Mouse (Mus musculus): ENCODE measurements around the gene Kcnd3.

GRCm38 (mm10) chr3:105570818-105571217 lies 118.7 kb downstream of the Kcnd3 start:
- TF ChIP-seq CTCF (IDR thresholded peaks at IDR 0.05; ENCODE audit: low read depth, low read length) (no peak), GATA1 (IDR thresholded peaks at IDR 0.05; ENCODE audit: borderline replicate concordance, low read length) (no peak), TAL1 (conservative IDR thresholded peaks at IDR 0.05; ENCODE audit: low read depth, low read length) (no peak), GATA2 (IDR thresholded peaks at IDR 0.05; ENCODE audit: borderline replicate concordance, low read depth, low read length) (no peak), POLR2AphosphoS5 (IDR thresholded peaks at IDR 0.05; ENCODE audit: insufficient replicate concordance, low read depth, low read length) (no peak)
